Mouse (Mus musculus) MEL (cell line): ENCODE measurements around the gene Pde6d. TPM values are rescaled to one million over a fixed set of nuclear protein-coding genes. Genes with fewer than 3 reads are reported as not detected.

Source experiments
- DNase-seq: peaks from one replicate; pipeline ENCODE4 v3.0.0; 2011; ENCODE audit warnings: low read depth, low spot score
- H3K27ac ChIP-seq: 2 replicates; pipeline ENCODE4 v1.5.1; 2012; ENCODE audit warnings: low read depth, mild to moderate bottlenecking, control low read depth, low read length, moderate library complexity; ENCODE audit not compliant: control insufficient read depth
- H3K27me3 ChIP-seq, 2 experiments: fragments of 150-350 bp in 1 of 2; sonication (generic) in 1 of 2; 2 replicates each; pipeline ENCODE4 v1.6.1; 2012; ENCODE audit warnings: low read length in 2 of 2, mild to moderate bottlenecking in 2 of 2, improper control_type of control experiment in 1 of 2, moderate library complexity in 1 of 2; ENCODE audit not compliant: insufficient read depth in 2 of 2, control insufficient read depth in 1 of 2
- H3K36me3 ChIP-seq, 2 experiments: 2 replicates each; pipeline ENCODE4 v1.6.1; 2012 to 2014; ENCODE audit warnings: low read length in 2 of 2, improper control_type of control experiment in 1 of 2, inconsistent platforms in 1 of 2, mild to moderate bottlenecking in 1 of 2; ENCODE audit not compliant: insufficient read depth in 2 of 2, control insufficient read depth in 1 of 2
- H3K4me1 ChIP-seq, 2 experiments: fragments of 150-350 bp in 1 of 2; sonication (generic) in 1 of 2; 2 replicates each; pipeline ENCODE4 v1.6.1; 2012; ENCODE audit warnings: low read length in 2 of 2, improper control_type of control experiment in 1 of 2, mild to moderate bottlenecking in 1 of 2; ENCODE audit not compliant: insufficient read depth in 2 of 2, control insufficient read depth in 1 of 2
- H3K4me3 ChIP-seq, 2 experiments: fragments of 150-350 bp in 1 of 2; sonication (generic) in 1 of 2; 2 replicates each; pipeline ENCODE4 v1.5.1; 2012; ENCODE audit warnings: low read depth in 2 of 2, low read length in 2 of 2, mild to moderate bottlenecking in 2 of 2, moderate library complexity in 2 of 2, control low read depth in 1 of 2, improper control_type of control experiment in 1 of 2; ENCODE audit not compliant: control insufficient read depth in 1 of 2, insufficient read depth in 1 of 2
- H3K79me2 ChIP-seq: 2 replicates; pipeline ENCODE4 v1.6.1; 2012; ENCODE audit warnings: mild to moderate bottlenecking, low read length, moderate library complexity; ENCODE audit not compliant: control insufficient read depth, poor library complexity, insufficient read depth
- H3K9ac ChIP-seq: 2 replicates; pipeline ENCODE4 v1.6.1; 2012; ENCODE audit warnings: low read depth, mild to moderate bottlenecking, control low read depth, low read length, moderate library complexity; ENCODE audit not compliant: control insufficient read depth, poor library complexity, severe bottlenecking
- H3K9me3 ChIP-seq: fragments of 150-350 bp; sonication (generic); replicated peaks from 2 replicates; pipeline ENCODE4 v1.6.1; 2012; ENCODE audit warnings: mild to moderate bottlenecking, low read length, improper control_type of control experiment, moderate library complexity; ENCODE audit not compliant: insufficient read depth
- CHD1 ChIP-seq: IDR thresholded peaks from 2 replicates; pipeline ENCODE4 v1.6.1; 2012; ENCODE audit warnings: low read depth, mild to moderate bottlenecking, inconsistent platforms, low read length, improper control_type of control experiment
- CTCF ChIP-seq, 3 experiments: IDR thresholded peaks in 2 of 3; conservative IDR thresholded peaks in 1 of 3; 2 replicates each; pipeline ENCODE4 v1.5.1; 2011 to 2012; ENCODE audit warnings: low read length in 3 of 3, low read depth in 2 of 3, mild to moderate bottlenecking in 2 of 3, improper control_type of control experiment in 1 of 3, inconsistent platforms in 1 of 3, mixed read lengths in 1 of 3, moderate library complexity in 1 of 3; ENCODE audit not compliant: control insufficient read depth in 1 of 3, insufficient read depth in 1 of 3, poor library complexity in 1 of 3, severe bottlenecking in 1 of 3
- E2F4 ChIP-seq: IDR thresholded peaks from 2 replicates; pipeline ENCODE4 v1.6.1; 2011; ENCODE audit warnings: low read depth, low read length, improper control_type of control experiment, borderline replicate concordance
- ETS1 ChIP-seq: IDR thresholded peaks from 2 replicates; pipeline ENCODE4 v1.6.1; 2012; ENCODE audit warnings: low read depth, mild to moderate bottlenecking, inconsistent platforms, low read length, improper control_type of control experiment, moderate library complexity
- MAZ ChIP-seq: IDR thresholded peaks from 2 replicates; pipeline ENCODE4 v1.6.1; 2012; ENCODE audit warnings: low read depth, mild to moderate bottlenecking, inconsistent platforms, low read length, improper control_type of control experiment
- MYB ChIP-seq: IDR thresholded peaks from 2 replicates; pipeline ENCODE4 v1.6.1; 2011; ENCODE audit warnings: mild to moderate bottlenecking, low read depth, low read length, improper control_type of control experiment
- MYC ChIP-seq: IDR thresholded peaks from 2 replicates; pipeline ENCODE4 v1.6.1; 2011; ENCODE audit warnings: low read depth, mild to moderate bottlenecking, low read length, improper control_type of control experiment, moderate library complexity
- POLR2AphosphoS5 ChIP-seq: IDR thresholded peaks from 2 replicates; pipeline ENCODE4 v1.6.1; 2012; ENCODE audit warnings: low read depth, borderline replicate concordance, mild to moderate bottlenecking, inconsistent platforms, low read length, moderate library complexity, mixed read lengths
- SMC3 ChIP-seq: IDR thresholded peaks from 2 replicates; pipeline ENCODE4 v1.6.1; 2011; ENCODE audit warnings: low read depth, low read length, improper control_type of control experiment
- TCF12 ChIP-seq: IDR thresholded peaks from 2 replicates; pipeline ENCODE4 v1.6.1; 2014; ENCODE audit warnings: low read depth, mild to moderate bottlenecking, inconsistent platforms, low read length, improper control_type of control experiment, moderate library complexity
- ZC3H11A ChIP-seq: IDR thresholded peaks from 2 replicates; pipeline ENCODE4 v1.6.1; 2012; ENCODE audit warnings: low read depth, mild to moderate bottlenecking, inconsistent platforms, low read length, improper control_type of control experiment
- ZMIZ1 ChIP-seq: IDR thresholded peaks from 2 replicates; pipeline ENCODE4 v1.6.1; 2012; ENCODE audit warnings: low read depth, mild to moderate bottlenecking, inconsistent platforms, low read length, improper control_type of control experiment, moderate library complexity
- polyA plus RNA-seq, 2 experiments: library from polyadenylated mRNA; stranded (reverse) in 1 of 2; unstranded in 1 of 2; fragments of >175 nt in 1 of 2; fragments of >200 nt in 1 of 2; gene quantifications; 2 replicates each; pipeline versions ENCODE4 v1.2.1 to v1.2.4; 2012; ENCODE audit warnings: low replicate concordance in 2 of 2, low read depth in 1 of 2; ENCODE audit not compliant: insufficient read length in 2 of 2, insufficient read depth in 1 of 2, missing spikeins in 1 of 2
- total RNA-seq: library from RNA; depleted of rRNA; stranded (reverse); fragments of 300-350 nt; gene quantifications from 2 replicates; pipeline ENCODE4 v1.2.3, GENCODE M21; 2012

Gene Pde6d
- total and polyA plus RNA-seq, 3 experiments, result 13.4 to 79.9 TPM; not detected in 1

- no peak for TF ChIP-seq ETS1
- no peak for TF ChIP-seq MYB
- no peak for TF ChIP-seq ZC3H11A
- TF ChIP-seq ZMIZ1, result no peak
- TF ChIP-seq CHD1, result no peak
- no peak for TF ChIP-seq E2F4
- TF ChIP-seq CTCF (IDR thresholded peaks at IDR 0.05 in 2 of 3, conservative IDR thresholded peaks at IDR 0.05 in 1 of 3; ENCODE audit: control insufficient read depth in 1 of 3, insufficient read depth in 1 of 3, low read depth in 2 of 3, low read length in 3 of 3, poor library complexity in 1 of 3, severe bottlenecking in 1 of 3), result no peak
- TF ChIP-seq MAZ, result no peak
- H3K9ac ChIP-seq, result no peak overlapping the region
- H3K9me3 ChIP-seq, result no peaks in the 10 kb centered on the region
- H3K27me3 ChIP-seq, result no peaks in the 10 kb centered on the region
- peaks cover 0 to 12% of the 10 kb centered on the region in 2 experiments; a peak in 3 of 4 replicates for H3K4me1 ChIP-seq
- peaks cover 0 to 5% of the 10 kb centered on the region in 2 experiments; a peak in 2 of 4 replicates for H3K36me3 ChIP-seq
- no peak overlapping the region for H3K27ac ChIP-seq
- no peaks in the 10 kb centered on the region for H3K79me2 ChIP-seq
- DNase-seq, result no peak
- no peak overlapping the region for H3K4me3 ChIP-seq
Measured at GRCm38 (mm10) chr1:86628270-86628669, 45.8 kb upstream of the Pde6d start.

GRCm38 (mm10) chr1:86623001-86624000, 40.9 kb upstream of the Pde6d start:
- no peaks in the 10 kb centered on the region for H3K9me3 ChIP-seq
- no peaks in the 10 kb centered on the region for H3K4me1 ChIP-seq
- no peak overlapping the region for H3K27ac ChIP-seq
- no peak overlapping the region for H3K9ac ChIP-seq
- no peaks in the 10 kb centered on the region for H3K27me3 ChIP-seq
- TF ChIP-seq MYB (no peak), TCF12 (no peak), POLR2AphosphoS5 (no peak), SMC3 (no peak), MYC (no peak), CTCF (IDR thresholded peaks at IDR 0.05 in 2 of 3, conservative IDR thresholded peaks at IDR 0.05 in 1 of 3; ENCODE audit: control insufficient read depth in 1 of 3, insufficient read depth in 1 of 3, low read depth in 2 of 3, low read length in 3 of 3, poor library complexity in 1 of 3, severe bottlenecking in 1 of 3) (no peak)
- no peaks in the 10 kb centered on the region for H3K79me2 ChIP-seq
- no peak overlapping the region for H3K4me3 ChIP-seq
- no peaks in the 10 kb centered on the region for H3K36me3 ChIP-seq
- no peak for DNase-seq
